Mouse (Mus musculus) embryonic facial prominence, embryonic 12.5 days (tissue): ENCODE results near the gene Mindy2. TPM values are rescaled to one million over a fixed set of nuclear protein-coding genes. Genes with fewer than 3 reads are reported as not detected.
"Not testable (repeated sequence)": the region's sequence is repeated elsewhere in the genome, so short reads cannot be mapped to it uniquely, and the experiment has no call there.

Experiments
- ATAC-seq: fragments of 200-750 bp; cut with Nextera tagmentation; 2 replicates; pipeline ENCODE4 v1.8.0; 2017; ENCODE audit not compliant: insufficient number of reproducible peaks, insufficient read depth, low FRiP score, low TSS enrichment
- H3K27ac ChIP-seq: fragments of 300-500 bp; sonication (generic); 2 replicates; pipeline ENCODE4 v1.5.1; 2016; ENCODE audit warnings: mild to moderate bottlenecking
- H3K27me3 ChIP-seq: fragments of 300-500 bp; sonication (generic); 2 replicates; pipeline ENCODE4 v1.6.1; 2016; ENCODE audit warnings: mild to moderate bottlenecking, moderate library complexity
- H3K36me3 ChIP-seq: fragments of 300-500 bp; sonication (generic); 2 replicates; pipeline ENCODE4 v1.6.1; 2016; ENCODE audit warnings: mild to moderate bottlenecking
- H3K4me1 ChIP-seq: fragments of 300-500 bp; sonication (generic); 2 replicates; pipeline ENCODE4 v1.6.1; 2016
- H3K4me2 ChIP-seq: fragments of 300-500 bp; sonication (generic); replicated peaks from 2 replicates; pipeline ENCODE4 v1.6.1; 2016; ENCODE audit warnings: mild to moderate bottlenecking, moderate library complexity
- H3K4me3 ChIP-seq: fragments of 300-500 bp; sonication (generic); 2 replicates; pipeline ENCODE4 v1.5.1; 2016; ENCODE audit warnings: mild to moderate bottlenecking
- H3K9ac ChIP-seq: fragments of 300-500 bp; sonication (generic); 2 replicates; pipeline ENCODE4 v1.6.1; 2016; ENCODE audit warnings: mild to moderate bottlenecking, moderate library complexity
- H3K9me3 ChIP-seq: fragments of 300-500 bp; sonication (generic); 2 replicates; pipeline ENCODE4 v1.6.1; 2016; ENCODE audit warnings: mild to moderate bottlenecking, moderate library complexity
- WGBS: fragments of 180-500 bp; shearing (Covaris S2); methylation state at CpG from one replicate; pipeline ENCODE4 v1.1.7; 2016; 5-methylcytosine and 5-hydroxymethylcytosine counted together
- polyA plus RNA-seq: library from polyadenylated mRNA; unstranded; fragments of >200 nt; fragmentation: Nextera tagmentation; extraction: Ambion mirVana; gene quantifications from 2 replicates; pipeline ENCODE4 v1.2.1, GENCODE M21; 2016

The Mindy2 gene
- polyA plus RNA-seq, 1 experiment from 2014 or later: 16.0 TPM

DNA sequence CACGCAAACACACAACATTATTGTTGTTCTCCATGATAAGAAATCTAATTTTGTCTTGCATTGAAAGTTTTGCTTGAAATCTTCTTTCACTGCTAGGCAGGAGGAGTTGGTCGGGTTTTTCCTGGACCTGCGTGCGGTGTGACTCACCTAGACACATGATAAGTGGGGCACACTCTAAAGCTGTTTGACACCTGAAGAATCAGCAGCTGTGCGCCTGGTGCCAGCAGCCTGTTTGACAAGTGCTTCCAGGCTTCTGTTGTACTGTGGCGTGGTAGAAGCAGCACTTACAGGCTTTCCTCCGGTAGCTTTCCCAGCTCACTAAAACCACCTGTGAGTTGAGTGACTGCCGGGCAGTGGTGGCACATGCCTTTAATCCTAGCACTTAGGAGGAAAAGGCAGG, 86.6 kb downstream of the Mindy2 start:
- H3K36me3 ChIP-seq: peaks cover 27% of the 10 kb centered on the region
- no peak overlapping the region for H3K27ac ChIP-seq
- no peaks in the 10 kb centered on the region for H3K27me3 ChIP-seq
- no peak overlapping the region for H3K9ac ChIP-seq
- 89% methylated on average over 8 of the region's 8 CpGs for WGBS
- H3K4me3 ChIP-seq: no peak overlapping the region
- no peaks in the 10 kb centered on the region for H3K9me3 ChIP-seq
- H3K4me2 ChIP-seq: no peak overlapping the region
- no peaks in the 10 kb centered on the region for H3K4me1 ChIP-seq
- no peak for ATAC-seq

DNA sequence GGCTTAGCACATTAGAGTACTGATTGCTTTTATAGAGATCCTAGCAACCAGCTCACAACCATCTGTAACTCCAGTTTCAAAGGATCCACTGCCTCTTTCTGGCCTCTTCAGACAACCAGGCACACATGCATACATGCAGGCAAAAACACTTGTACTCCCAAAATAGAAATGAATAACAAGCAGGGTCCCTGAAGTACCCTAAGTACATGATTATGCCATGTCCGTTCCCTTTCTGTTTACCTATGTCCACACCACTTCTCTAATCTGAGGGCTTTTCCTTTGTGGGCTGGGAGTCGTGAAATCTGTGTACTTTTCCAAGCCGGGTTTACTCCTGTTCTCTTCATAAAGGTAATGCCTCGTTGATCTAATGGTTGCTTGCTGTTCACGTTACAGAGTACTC, 89.3 kb downstream of the Mindy2 start:
- H3K4me2 ChIP-seq: no peak overlapping the region
- H3K9ac ChIP-seq: no peak overlapping the region
- H3K27ac ChIP-seq: no peak overlapping the region
- peaks cover 12% of the 10 kb centered on the region for H3K36me3 ChIP-seq
- H3K9me3 ChIP-seq: no peaks in the 10 kb centered on the region
- WGBS: 86% methylated on average over 5 of the region's 5 CpGs
- H3K27me3 ChIP-seq: no peaks in the 10 kb centered on the region
- no peaks in the 10 kb centered on the region for H3K4me1 ChIP-seq
- H3K4me3 ChIP-seq: no peak overlapping the region
- no peak for ATAC-seq

DNA sequence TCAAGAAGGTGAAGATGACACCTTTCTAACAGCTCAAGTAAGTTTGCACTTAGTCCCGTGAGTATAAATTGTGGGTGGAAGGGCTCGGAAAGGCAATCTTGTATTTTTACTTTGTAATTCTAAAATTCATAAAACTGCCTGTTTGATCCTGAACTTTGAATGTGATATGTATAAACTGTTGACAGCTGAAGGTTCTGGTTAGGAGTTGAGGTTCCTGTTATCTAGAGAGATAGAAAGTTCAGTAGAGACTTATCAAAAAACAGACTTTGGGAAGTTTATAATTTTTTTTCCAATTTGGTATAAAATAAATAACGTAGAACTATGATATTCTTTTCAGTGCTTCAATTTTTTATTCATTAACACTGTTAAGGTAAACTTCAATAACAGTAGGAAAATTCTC, 94.1 kb downstream of the Mindy2 start:
- no peak for ATAC-seq
- peaks cover 4% of the 10 kb centered on the region; the same call in 1 of the 2 replicates for H3K36me3 ChIP-seq
- 94% methylated on average over 3 of the region's 3 CpGs for WGBS

DNA sequence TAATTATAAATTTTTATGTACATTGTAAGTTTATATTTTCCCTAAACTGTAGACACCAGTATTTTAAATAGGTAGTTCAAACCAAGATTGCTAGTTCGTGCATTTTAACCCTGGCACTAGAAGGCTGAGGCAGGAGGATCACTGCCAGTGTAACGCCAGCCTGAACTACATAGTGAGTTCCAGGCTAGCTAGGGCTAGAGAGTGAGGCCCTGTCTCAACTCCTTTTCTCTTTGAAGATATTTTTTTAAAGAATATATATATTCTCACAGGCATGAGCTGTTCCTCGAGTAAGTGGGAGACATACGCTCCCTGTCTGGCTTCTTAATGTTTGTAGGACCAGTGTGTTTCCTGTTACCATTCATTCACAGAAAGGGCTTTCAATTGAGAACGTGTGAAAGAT, 100.2 kb downstream of the Mindy2 start:
- Histone ChIP-seq H3K4me1 (no peaks in the 10 kb centered on the region), H3K27me3 (no peaks in the 10 kb centered on the region), H3K27ac (no peak overlapping the region), H3K9ac (no peak overlapping the region), H3K4me2 (no peak overlapping the region), H3K9me3 (peaks cover 11% of the 10 kb centered on the region), H3K36me3 (peaks cover 19% of the 10 kb centered on the region), H3K4me3 (no peak overlapping the region)
- ATAC-seq: no peak
- WGBS: 91% methylated on average over 5 of the region's 5 CpGs

More for the DNA sequence above, 94.1 kb downstream of the Mindy2 start:
- no peak overlapping the region for H3K4me3 ChIP-seq
- no peaks in the 10 kb centered on the region for H3K27me3 ChIP-seq
- no peak overlapping the region for H3K9ac ChIP-seq
- no peaks in the 10 kb centered on the region for H3K9me3 ChIP-seq
- H3K4me2 ChIP-seq: no peak overlapping the region
- H3K27ac ChIP-seq: no peak overlapping the region
- no peaks in the 10 kb centered on the region for H3K4me1 ChIP-seq

DNA sequence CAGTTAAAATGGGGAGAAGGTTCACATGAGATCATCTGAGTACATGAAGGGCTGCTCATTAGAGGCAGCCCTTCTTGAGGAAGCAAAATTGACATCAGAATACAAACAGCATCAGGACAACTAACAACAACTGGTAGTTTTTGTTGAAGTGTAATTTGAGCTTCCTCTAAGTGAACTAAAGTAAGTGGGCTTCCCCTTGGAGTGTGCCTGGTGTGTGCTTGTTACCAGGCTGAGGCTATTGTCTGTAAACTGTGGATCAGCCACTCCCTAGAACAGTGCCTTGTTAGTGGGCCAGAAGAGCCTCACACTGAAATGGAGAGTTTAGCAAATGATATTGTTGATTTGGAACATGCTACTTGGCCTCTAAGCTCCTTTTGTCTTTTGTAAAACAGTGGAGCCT, 101.5 kb downstream of the Mindy2 start:
- Histone ChIP-seq H3K9me3 (peaks cover 11% of the 10 kb centered on the region), H3K27ac (no peak overlapping the region), H3K4me3 (no peak overlapping the region), H3K4me2 (no peak overlapping the region), H3K27me3 (no peaks in the 10 kb centered on the region), H3K9ac (no peak overlapping the region), H3K4me1 (no peaks in the 10 kb centered on the region), H3K36me3 (peaks cover 19% of the 10 kb centered on the region)
- no peak for ATAC-seq

DNA sequence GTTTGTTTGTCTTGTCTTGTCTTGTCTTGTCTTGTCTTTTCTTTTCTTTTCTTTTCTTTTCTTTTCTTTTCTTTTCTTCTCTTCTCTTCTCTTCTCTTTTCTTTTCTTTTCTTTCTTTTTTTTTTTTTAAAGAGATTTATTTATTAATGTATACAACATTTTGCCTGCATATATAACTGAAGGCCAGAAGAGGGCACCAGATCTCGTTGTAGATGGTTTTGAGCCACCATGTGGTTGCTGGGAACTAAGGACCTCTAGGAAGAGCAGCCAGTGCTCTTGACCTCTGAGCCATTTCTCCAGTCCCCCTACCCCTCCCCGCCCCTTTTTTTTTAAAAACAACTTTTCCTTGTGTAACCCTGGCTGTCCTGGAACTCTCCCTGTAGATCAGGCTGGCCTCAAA, 104.7 kb downstream of the Mindy2 start:
- not testable (repeated sequence) for H3K4me2 ChIP-seq, H3K4me3 ChIP-seq, H3K27ac ChIP-seq, H3K9ac ChIP-seq, ATAC-seq, H3K27me3 ChIP-seq, H3K4me1 ChIP-seq
- peaks cover 11% of the 10 kb centered on the region for H3K9me3 ChIP-seq
- H3K36me3 ChIP-seq: peaks cover 19% of the 10 kb centered on the region
- 97% methylated on average over 2 of the region's 2 CpGs for WGBS

DNA sequence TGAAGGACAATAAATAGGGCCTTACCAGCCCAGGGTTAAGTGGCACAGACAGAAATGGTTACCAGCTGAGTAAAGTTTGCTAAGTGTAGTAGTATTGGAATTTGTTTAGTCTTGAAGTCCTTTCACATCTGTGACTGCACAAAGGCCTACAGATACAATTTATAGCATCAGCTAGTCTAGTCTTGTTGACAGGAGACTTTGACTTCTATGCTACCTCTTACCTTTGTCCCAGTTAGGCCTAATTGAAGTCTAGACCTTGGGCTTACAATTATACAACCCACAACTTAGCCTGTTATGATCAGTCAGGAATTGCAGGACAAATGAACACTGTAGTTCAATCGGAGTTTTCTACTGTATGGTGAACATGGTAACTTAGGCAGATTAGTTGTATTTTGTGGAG, 105.5 kb downstream of the Mindy2 start:
- Histone ChIP-seq H3K9me3 (peaks cover 11% of the 10 kb centered on the region), H3K9ac (no peak overlapping the region), H3K4me1 (no peaks in the 10 kb centered on the region), H3K4me2 (no peak overlapping the region), H3K36me3 (peaks cover 22% of the 10 kb centered on the region), H3K4me3 (no peak overlapping the region), H3K27me3 (no peaks in the 10 kb centered on the region), H3K27ac (no peak overlapping the region)
- 87% methylated on average over 1 of the region's 1 CpGs for WGBS
- ATAC-seq: no peak

Other genes starting within 250 kb of the Mindy2 start
- gene Ccnb2, start 235.6 kb downstream of the Mindy2 start, polyA plus RNA-seq: 178 and 180 TPM in 2 replicates
- gene Rnf111, start 153.4 kb downstream of the Mindy2 start, polyA plus RNA-seq: 33.0 and 34.4 TPM in 2 replicates
- 70.7 and 77.6 TPM in 2 replicates for gene Sltm, start 114.4 kb downstream of the Mindy2 start, polyA plus RNA-seq
- gene Gm10642, start 923 bp downstream of the Mindy2 start, polyA plus RNA-seq: 0.37 and 0.69 TPM in 2 replicates
- gene Adam10, start 21.8 kb upstream of the Mindy2 start, polyA plus RNA-seq: 74.7 and 81.4 TPM in 2 replicates